Comparison of ENCODE assay signal across 17 mouse cellular contexts in genomic region chr7:101437876-101438275, GRCm38 (mm10). TPM values are rescaled to one million over a fixed set of nuclear protein-coding genes. Genes with fewer than 3 reads are reported as not detected.
DNase-seq lines count a peak whose midpoint lies in the region; ATAC-seq lines count a peak whose summit lies in the region.
"Had no signal": no experiment of that assay in that cellular context is flagged by ENCODE, and none has a peak within 500 bp of the region (broad histone marks: within the 10 kb centered on the region; RNA-seq: fewer than 3 reads in every experiment).

No protein-coding gene starts in this region.

- 7% methylated on average over 1 of the region's 1 CpGs for WGBS in intestine, embryonic 14.5 days
- WGBS in intestine, embryonic 16.5 days, result 0% methylated on average over 1 of the region's 1 CpGs
- 19% methylated on average over 1 of the region's 1 CpGs for WGBS in forebrain, embryonic 11.5 days
- 26% methylated on average over 1 of the region's 1 CpGs for WGBS in forebrain, embryonic 13.5 days

- DNase-seq in intestine, embryonic 14.5 days (ENCODE audit: low spot score), result peak; percentile 73
- DNase-seq in 3T3-L1 (ENCODE audit: low read depth, low spot score), result peak; percentile 24
- DNase-seq in NIH3T3 (ENCODE audit: low read depth), result peak; percentile 58
- DNase-seq in induced T-regulatory cell, adult 2 months (ENCODE audit: low read depth), result peak; percentile 46
- no peak for DNase-seq in forebrain, embryonic 11.5 days (ENCODE audit: low spot score)
- no peak for DNase-seq in adrenal gland, adult 2 months
- DNase-seq: adrenal gland, postnatal 10 days; cerebellum, adult 9-11 months; lung, postnatal 10 days had no signal

- H3K4me3 ChIP-seq in intestine, embryonic 14.5 days (ENCODE audit: low read depth, low read length), result no peak overlapping the region
- no peak overlapping the region for H3K4me3 ChIP-seq in intestine, embryonic 16.5 days (ENCODE audit: low read length)
- no peak overlapping the region for H3K4me3 ChIP-seq in forebrain, embryonic 11.5 days (ENCODE audit: low read depth, low read length)
- H3K4me3 ChIP-seq in forebrain, embryonic 13.5 days, result no peak overlapping the region
- H3K4me3 ChIP-seq: forebrain, embryonic 12.5 days; midbrain, embryonic 12.5 days had no signal

- no peaks in the 10 kb centered on the region for H3K4me1 ChIP-seq in intestine, embryonic 14.5 days (replicated peaks; ENCODE audit: control insufficient read depth, insufficient read depth, low read length)
- H3K4me1 ChIP-seq in intestine, embryonic 16.5 days (ENCODE audit: control insufficient read depth, insufficient read depth, low read length), result no peaks in the 10 kb centered on the region
- H3K4me1 ChIP-seq in forebrain, embryonic 11.5 days (replicated peaks; ENCODE audit: control insufficient read depth, insufficient read depth, low read length), result no peaks in the 10 kb centered on the region
- peaks cover 5% of the 10 kb centered on the region; the same call in 1 of the 2 replicates for H3K4me1 ChIP-seq in forebrain, embryonic 13.5 days

- no peak overlapping the region for H3K27ac ChIP-seq in intestine, embryonic 14.5 days (ENCODE audit: low read depth)
- H3K27ac ChIP-seq in intestine, embryonic 16.5 days (ENCODE audit: low read length), result no peak overlapping the region
- H3K27ac ChIP-seq in forebrain, embryonic 11.5 days (ENCODE audit: low read depth, low read length), result no peak overlapping the region
- H3K27ac ChIP-seq in forebrain, embryonic 13.5 days, result no peak overlapping the region
- H3K27ac ChIP-seq: forebrain, embryonic 12.5 days; midbrain, embryonic 12.5 days had no signal

- no peaks in the 10 kb centered on the region for H3K9me3 ChIP-seq in intestine, embryonic 14.5 days (ENCODE audit: control insufficient read depth, low read length)
- no peaks in the 10 kb centered on the region for H3K9me3 ChIP-seq in intestine, embryonic 16.5 days (ENCODE audit: control insufficient read depth, low read length)
- no peaks in the 10 kb centered on the region for H3K9me3 ChIP-seq in forebrain, embryonic 11.5 days (ENCODE audit: control insufficient read depth, low read length)
- no peaks in the 10 kb centered on the region for H3K9me3 ChIP-seq in forebrain, embryonic 13.5 days (replicated peaks)
- H3K9me3 ChIP-seq: forebrain, embryonic 12.5 days; midbrain, embryonic 12.5 days had no signal

- ATAC-seq in intestine, embryonic 14.5 days (replicated peaks; ENCODE audit: low FRiP score, low TSS enrichment, low read depth), result no peak
- no peak for ATAC-seq in intestine, embryonic 16.5 days
- ATAC-seq in forebrain, embryonic 11.5 days (replicated peaks; ENCODE audit: low FRiP score), result no peak
- ATAC-seq in forebrain, embryonic 13.5 days, result no peak
- ATAC-seq: intestine, postnatal 0 days had no signal

- H3K36me3 ChIP-seq in intestine, embryonic 14.5 days (ENCODE audit: control insufficient read depth, insufficient read depth, low read length), result no peaks in the 10 kb centered on the region
- H3K36me3 ChIP-seq in intestine, embryonic 16.5 days (ENCODE audit: control insufficient read depth, insufficient read depth, low read length), result no peaks in the 10 kb centered on the region
- H3K36me3 ChIP-seq in forebrain, embryonic 11.5 days (ENCODE audit: control insufficient read depth, insufficient read depth, low read length), result no peaks in the 10 kb centered on the region
- H3K36me3 ChIP-seq in forebrain, embryonic 13.5 days (ENCODE audit: poor library complexity, severe bottlenecking), result no peaks in the 10 kb centered on the region
- H3K36me3 ChIP-seq: forebrain, embryonic 12.5 days; midbrain, embryonic 12.5 days had no signal

- H3K4me2 ChIP-seq in intestine, embryonic 14.5 days (ENCODE audit: low read length), result no peak overlapping the region
- H3K4me2 ChIP-seq in intestine, embryonic 16.5 days (ENCODE audit: low read depth, low read length), result no peak overlapping the region
- H3K4me2 ChIP-seq in forebrain, embryonic 11.5 days (ENCODE audit: low read depth, low read length, severe bottlenecking), result no peak overlapping the region
- H3K4me2 ChIP-seq in forebrain, embryonic 13.5 days, result no peak overlapping the region
- H3K4me2 ChIP-seq: forebrain, embryonic 12.5 days; liver, embryonic 11.5 days; midbrain, embryonic 12.5 days had no signal

- no peak overlapping the region for H3K9ac ChIP-seq in intestine, embryonic 14.5 days (ENCODE audit: low read length)
- H3K9ac ChIP-seq in intestine, embryonic 16.5 days (ENCODE audit: low read depth, low read length), result no peak overlapping the region
- no peak overlapping the region for H3K9ac ChIP-seq in forebrain, embryonic 11.5 days (ENCODE audit: low read length)
- no peak overlapping the region for H3K9ac ChIP-seq in forebrain, embryonic 13.5 days
- H3K9ac ChIP-seq: forebrain, embryonic 12.5 days; midbrain, embryonic 12.5 days had no signal

- no peaks in the 10 kb centered on the region for H3K27me3 ChIP-seq in intestine, embryonic 14.5 days (replicated peaks; ENCODE audit: control insufficient read depth, insufficient read depth, low read length)
- H3K27me3 ChIP-seq in intestine, embryonic 16.5 days (replicated peaks; ENCODE audit: control insufficient read depth, insufficient read depth, low read length), result no peaks in the 10 kb centered on the region; the same call in 1 of the 2 replicates
- H3K27me3 ChIP-seq in forebrain, embryonic 11.5 days (ENCODE audit: control insufficient read depth, insufficient read depth, low read length), result no peaks in the 10 kb centered on the region
- H3K27me3 ChIP-seq in forebrain, embryonic 13.5 days, result no peaks in the 10 kb centered on the region
- H3K27me3 ChIP-seq: forebrain, embryonic 12.5 days; midbrain, embryonic 12.5 days had no signal

RNA-seq across cellular contexts. Expression of gene Pde2a, which starts 16.4 kb away (rescaled TPM):
- polyA plus RNA-seq in intestine, embryonic 14.5 days (2014; fragmentation: Nextera tagmentation; extraction: Ambion mirVana), result 16.4 and 20.0 TPM in 2 replicates
- polyA plus RNA-seq in intestine, embryonic 16.5 days (2015; fragmentation: Nextera tagmentation; extraction: Ambion mirVana), result 23.0 and 23.5 TPM in 2 replicates
- 18.6 and 22.7 TPM in 2 replicates for polyA plus RNA-seq in forebrain, embryonic 11.5 days (2014; fragmentation: Nextera tagmentation; extraction: Ambion mirVana)
- polyA plus RNA-seq in forebrain, embryonic 13.5 days (2015; fragmentation: Nextera tagmentation; extraction: Ambion mirVana), result 26.2 and 32.2 TPM in 2 replicates
- 100 to 1,000 TPM; 161 to 223 TPM for total RNA-seq in adrenal gland, adult 2 months (2021)
- polyA plus RNA-seq in adrenal gland, adult 2 months (2012; rRNA removed), result 142 and 199 TPM in 2 replicates

RNA-seq across cellular contexts. Expression of gene Gm45837, which starts 27.2 kb away (rescaled TPM):
- 3.9 TPM in 1 of 2 replicates, not detected in the other for polyA plus RNA-seq in intestine, embryonic 14.5 days (2014; fragmentation: Nextera tagmentation; extraction: Ambion mirVana)
- not detected in 2 replicates for polyA plus RNA-seq in intestine, embryonic 16.5 days (2015; fragmentation: Nextera tagmentation; extraction: Ambion mirVana)
- polyA plus RNA-seq in forebrain, embryonic 11.5 days (2014; fragmentation: Nextera tagmentation; extraction: Ambion mirVana), result not detected in 2 replicates
- not detected in 2 replicates for polyA plus RNA-seq in forebrain, embryonic 13.5 days (2015; fragmentation: Nextera tagmentation; extraction: Ambion mirVana)
- not detected for total RNA-seq in adrenal gland, adult 2 months (2021)
- 0.29 and 0.93 TPM in 2 replicates for polyA plus RNA-seq in adrenal gland, adult 2 months (2012; rRNA removed)
- total RNA-seq: heart, postnatal 25 days had no signal
- polyA plus RNA-seq: embryonic facial prominence, embryonic 14.5 days; forebrain, embryonic 12.5 days; intestine, postnatal 0 days; liver, embryonic 11.5 days; midbrain, embryonic 12.5 days had no signal

Comparison
In these comparisons a context has a peak if more than half of its experiments do, and no peak if none do; other contexts are left out.
1. DNase-seq: peak in intestine, embryonic 14.5 days (single experiment), 3T3-L1 (single experiment), NIH3T3 (single experiment) and induced T-regulatory cell, adult 2 months (single experiment); none in forebrain, embryonic 11.5 days (single experiment) and adrenal gland, adult 2 months (single experiment).